Mouse (Mus musculus) CD4-positive, CD25-positive, alpha-beta regulatory T cell, adult 9 weeks (primary cell): ENCODE data around the gene Tfg. TPM values are rescaled to one million over a fixed set of nuclear protein-coding genes. Genes with fewer than 3 reads are reported as not detected.

ENCODE experiments used
- polyA plus RNA-seq: library from polyadenylated mRNA; unstranded; fragments of 100-300 nt; shearing (Covaris generic); gene quantifications from one replicate; pipeline ENCODE4 v1.2.1, GENCODE M21; 2017

The Tfg gene
- polyA plus RNA-seq, result 58.9 TPM

DNA sequence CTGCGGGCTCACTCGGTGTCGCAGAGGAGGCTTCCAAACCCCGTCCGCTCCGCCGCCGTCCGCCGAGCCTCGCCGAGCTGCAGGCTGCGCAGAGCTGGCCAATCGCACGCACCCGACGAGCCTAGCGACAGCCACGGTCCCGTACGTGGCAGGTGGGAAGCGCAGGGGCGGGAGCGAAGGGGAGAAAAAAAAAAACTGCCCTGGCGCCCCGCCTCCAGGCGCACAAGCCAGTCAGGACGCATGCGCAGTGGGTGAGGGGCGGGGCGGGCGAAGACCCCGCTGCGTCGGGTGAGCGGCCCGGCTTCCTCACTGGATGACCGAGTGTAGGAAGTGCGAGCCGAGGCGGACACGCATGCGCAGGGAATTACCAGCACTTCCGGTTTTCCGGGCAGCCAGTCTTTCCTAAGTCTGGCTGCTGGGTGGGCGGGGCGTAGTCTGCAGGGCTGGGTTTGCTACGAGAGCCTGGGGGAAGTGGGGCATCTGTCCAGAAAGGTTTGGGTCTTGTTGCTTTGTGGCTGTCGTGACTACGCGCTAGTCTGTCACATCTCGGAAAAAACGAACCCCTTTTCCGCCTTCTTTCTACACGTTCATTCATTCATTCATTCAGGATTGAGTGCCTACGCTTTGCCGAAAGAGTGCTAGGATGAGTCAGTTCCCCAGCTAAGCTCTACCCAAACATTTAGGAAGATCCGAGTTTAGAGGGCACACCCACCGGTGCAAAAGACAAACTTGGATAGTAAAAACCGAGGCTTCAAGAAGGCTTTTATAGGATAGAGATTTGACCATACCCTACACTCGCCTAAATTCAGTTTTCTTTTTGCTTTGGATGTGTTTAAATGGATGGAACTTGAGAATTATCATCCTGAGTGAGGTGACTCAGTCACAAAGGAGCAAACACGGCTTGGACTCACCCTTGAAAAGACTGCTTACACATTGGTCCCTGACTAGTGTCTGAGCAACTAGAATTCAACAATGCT lies at the start of gene Tfg:
TSS of gene Tfg (minus strand) at position 227 of the 977 bp plus-strand sequence.

Other genes starting within 250 kb of the Tfg start
- 0.09 TPM for gene Abi3bp, start 239.6 kb downstream of the Tfg start, polyA plus RNA-seq
- not detected for gene Adgrg7, start 78.4 kb upstream of the Tfg start, polyA plus RNA-seq
- not detected for gene Tmem45a, start 168.7 kb upstream of the Tfg start, polyA plus RNA-seq
- gene Lnp1, start 210.6 kb upstream of the Tfg start, polyA plus RNA-seq, result not detected